Mouse (Mus musculus) kidney, adult 2 months (tissue): ENCODE data around the gene Hpcal4. TPM values are rescaled to one million over a fixed set of nuclear protein-coding genes. Genes with fewer than 3 reads are reported as not detected.
"Not testable (repeated sequence)": the region's sequence is repeated elsewhere in the genome, so short reads cannot be mapped to it uniquely, and the experiment has no call there.

ENCODE experiments used
- DNase-seq: peaks from one replicate; pipeline ENCODE4 v3.0.0; 2021
- H3K27ac ChIP-seq: fragments of 200-500 bp; 2 replicates; pipeline ENCODE4 v1.5.1; 2012; ENCODE audit warnings: low read depth, low read length, control low read depth, inconsistent platforms; ENCODE audit not compliant: insufficient read depth
- H3K27me3 ChIP-seq: fragments of 200-500 bp; replicated peaks from 2 replicates; pipeline ENCODE4 v1.6.1; 2012; ENCODE audit warnings: mild to moderate bottlenecking, moderate library complexity, low read length, inconsistent platforms; ENCODE audit not compliant: control insufficient read depth, insufficient read depth
- H3K36me3 ChIP-seq: fragments of 200-500 bp; 2 replicates; pipeline ENCODE4 v1.6.1; 2012; ENCODE audit warnings: mild to moderate bottlenecking, moderate library complexity, low read length, inconsistent platforms; ENCODE audit not compliant: control insufficient read depth, insufficient read depth
- H3K4me1 ChIP-seq: fragments of 200-500 bp; 2 replicates; pipeline ENCODE4 v1.6.1; 2011; ENCODE audit warnings: low read length; ENCODE audit not compliant: control insufficient read depth, insufficient read depth
- H3K4me3 ChIP-seq: fragments of 200-500 bp; 2 replicates; pipeline ENCODE4 v1.5.1; 2011; ENCODE audit warnings: mild to moderate bottlenecking, low read depth, low read length, control low read depth; ENCODE audit not compliant: insufficient read depth
- CTCF ChIP-seq: fragments of 200-500 bp; conservative IDR thresholded peaks from 2 replicates; pipeline ENCODE4 v1.5.1; 2011; ENCODE audit warnings: low read depth, mild to moderate bottlenecking, control low read depth, low read length, moderate library complexity, mixed read lengths; ENCODE audit not compliant: insufficient read depth, insufficient read length
- POLR2A ChIP-seq: fragments of 200-500 bp; IDR thresholded peaks from one replicate; pipeline ENCODE4 v1.6.1; 2011; ENCODE audit warnings: low read depth, low read length, control low read depth
- WGBS: fragments of 180-500 bp; shearing (Covaris S2); methylation state at CpG from one replicate; pipeline ENCODE4 v1.1.7; 2018; 5-methylcytosine and 5-hydroxymethylcytosine counted together
- polyA plus RNA-seq: library from polyadenylated mRNA; depleted of rRNA; stranded (reverse); fragments of >200 nt; gene quantifications from 2 replicates; pipeline ENCODE4 v1.2.3, GENCODE M21; 2012

Hpcal4 gene
- polyA plus RNA-seq, 1 experiment, result 0.83 TPM

GRCm38 (mm10) chr4:123155004-123155403 lies 28.0 kb upstream of the Hpcal4 start:
- Histone ChIP-seq H3K27ac (no peak overlapping the region), H3K4me1 (no peaks in the 10 kb centered on the region), H3K27me3 (no peaks in the 10 kb centered on the region), H3K4me3 (no peak overlapping the region), H3K36me3 (no peaks in the 10 kb centered on the region)
- DNase-seq, result peak; percentile 62
- TF ChIP-seq POLR2A, result no peak
- TF ChIP-seq CTCF, result no peak
- 12% methylated on average over 4 of the region's 4 CpGs for WGBS

- Histone ChIP-seq H3K27ac (no peak overlapping the region), H3K27me3 (no peaks in the 10 kb centered on the region), H3K36me3 (no peaks in the 10 kb centered on the region), H3K4me1 (no peaks in the 10 kb centered on the region), H3K4me3 (no peak overlapping the region)
- no peak for DNase-seq
- TF ChIP-seq CTCF (no peak), POLR2A (no peak)
- 66% methylated on average over 2 of the region's 2 CpGs for WGBS
These were observed 27.6 kb upstream of the Hpcal4 start for GRCm38 (mm10) chr4:123155427-123155826.

- Histone ChIP-seq H3K27me3 (no peaks in the 10 kb centered on the region), H3K27ac (no peak overlapping the region), H3K4me1 (no peaks in the 10 kb centered on the region), H3K4me3 (no peak overlapping the region), H3K36me3 (no peaks in the 10 kb centered on the region)
- no peak for TF ChIP-seq POLR2A
- TF ChIP-seq CTCF, result no peak
- DNase-seq, result no peak
These were observed 27.2 kb upstream of the Hpcal4 start for GRCm38 (mm10) chr4:123155840-123156239.

GRCm38 (mm10) chr4:123160571-123160970 lies 22.5 kb upstream of the Hpcal4 start:
- Histone ChIP-seq H3K4me1 (no peaks in the 10 kb centered on the region), H3K27ac (no peak overlapping the region), H3K27me3 (no peaks in the 10 kb centered on the region), H3K4me3 (no peak overlapping the region), H3K36me3 (no peaks in the 10 kb centered on the region)
- no peak for TF ChIP-seq POLR2A
- TF ChIP-seq CTCF, result no peak
- DNase-seq, result no peak
- 80% methylated on average over 6 of the region's 6 CpGs for WGBS

GRCm38 (mm10) chr4:123161251-123161650 lies 21.8 kb upstream of the Hpcal4 start:
- H3K4me3 ChIP-seq, DNase-seq, H3K36me3 ChIP-seq, H3K27ac ChIP-seq, H3K27me3 ChIP-seq, H3K4me1 ChIP-seq: not testable (repeated sequence)
- 46% methylated on average over 3 of the region's 3 CpGs for WGBS

GRCm38 (mm10) chr4:123162305-123162917 lies 20.6 kb upstream of the Hpcal4 start:
- H3K27ac ChIP-seq, result no peak overlapping the region
- DNase-seq, result no peak
- WGBS, result 17% methylated on average over 15 of the region's 15 CpGs
- no peaks in the 10 kb centered on the region for H3K27me3 ChIP-seq
- no peak overlapping the region for H3K4me3 ChIP-seq
- TF ChIP-seq CTCF (no peak), POLR2A (no peak)
- no peaks in the 10 kb centered on the region for H3K4me1 ChIP-seq
- no peaks in the 10 kb centered on the region for H3K36me3 ChIP-seq

GRCm38 (mm10) chr4:123164157-123164556 lies 18.9 kb upstream of the Hpcal4 start:
- Histone ChIP-seq H3K36me3 (no peaks in the 10 kb centered on the region), H3K27me3 (no peaks in the 10 kb centered on the region), H3K4me3 (no peak overlapping the region), H3K4me1 (no peaks in the 10 kb centered on the region), H3K27ac (no peak overlapping the region)
- DNase-seq, result no peak
- no peak for TF ChIP-seq CTCF
- no peak for TF ChIP-seq POLR2A
- WGBS, result 69% methylated on average over 15 of the region's 15 CpGs

GRCm38 (mm10) chr4:123171811-123172210 lies 11.2 kb upstream of the Hpcal4 start:
- Histone ChIP-seq H3K36me3 (no peaks in the 10 kb centered on the region), H3K4me1 (no peaks in the 10 kb centered on the region), H3K27me3 (no peaks in the 10 kb centered on the region), H3K4me3 (no peak overlapping the region), H3K27ac (no peak overlapping the region)
- TF ChIP-seq POLR2A (no peak), CTCF (no peak)
- no peak for DNase-seq
